In genomic region chr11:96875270-96875669, GRCm38 (mm10) we compare ENCODE assay signal across 9 mouse cellular contexts. TPM values are rescaled to one million over a fixed set of nuclear protein-coding genes. Genes with fewer than 3 reads are reported as not detected.
A peak's percentile ranks its signal among the peaks of the same experiment; 100 is the strongest.
DNase-seq lines count a peak whose midpoint lies in the region; ATAC-seq and TF ChIP-seq lines count a peak whose summit lies in the region.
"Had no signal": no experiment of that assay in that cellular context is flagged by ENCODE, and none has a peak within 500 bp of the region (broad histone marks: within the 10 kb centered on the region; RNA-seq: fewer than 3 reads in every experiment).

No protein-coding gene starts in this region.

- H3K4me3 ChIP-seq in heart, embryonic 14.5 days (ENCODE audit: control insufficient read depth in 1 of 2, insufficient read depth in 1 of 2, low read depth in 1 of 2, low read length in 2 of 2), result peak overlapping the region in 1 of 2 experiments; percentile 40; a peak in 2 of 4 replicates
- H3K4me3 ChIP-seq in heart, adult 2 months, result no peak overlapping the region
- H3K4me3 ChIP-seq in cortical plate, adult 2 months (ENCODE audit: insufficient read depth, low read length), result 0 out of 2 replicates have a peak overlapping the region, but pooled peaks have one; percentile 8
- H3K4me3 ChIP-seq in hindbrain, embryonic 13.5 days, result peak overlapping the region; percentile 28
- no peak overlapping the region for H3K4me3 ChIP-seq in midbrain, embryonic 12.5 days

- no peaks in the 10 kb centered on the region for H3K36me3 ChIP-seq in heart, embryonic 14.5 days (ENCODE audit: control insufficient read depth, insufficient read depth, low read length)
- no peaks in the 10 kb centered on the region for H3K36me3 ChIP-seq in heart, adult 2 months (ENCODE audit: control insufficient read depth, insufficient read depth, low read length)
- no peaks in the 10 kb centered on the region for H3K36me3 ChIP-seq in hindbrain, embryonic 13.5 days
- no peaks in the 10 kb centered on the region for H3K36me3 ChIP-seq in midbrain, embryonic 12.5 days

- no peak for TF ChIP-seq CTCF in heart, adult 2 months (IDR thresholded peaks at IDR 0.05)
- no peak for TF ChIP-seq CTCF in cortical plate, adult 2 months (IDR thresholded peaks at IDR 0.05; ENCODE audit: extremely low read depth, insufficient read depth, low read length)

- intact Hi-C loops in heart, adult 2 months (cut with DNase I), result no loop called here

- no peak overlapping the region for H3K27ac ChIP-seq in heart, embryonic 14.5 days (replicated peaks in 1 of 2; ENCODE audit: control insufficient read depth in 1 of 2, insufficient read depth in 1 of 2, low read depth in 2 of 2, low read length in 2 of 2)
- H3K27ac ChIP-seq in heart, adult 2 months, result no peak overlapping the region
- H3K27ac ChIP-seq in cortical plate, adult 2 months (ENCODE audit: insufficient read depth, low read length), result no peak overlapping the region
- H3K27ac ChIP-seq in hindbrain, embryonic 13.5 days, result peak overlapping the region; percentile 100
- H3K27ac ChIP-seq in midbrain, embryonic 12.5 days (replicated peaks), result peak overlapping the region; percentile 100

- TF ChIP-seq EP300 in heart, adult 2 months (IDR thresholded peaks at IDR 0.05; ENCODE audit: insufficient read depth, low read depth, low read length), result no peak

- no peak for DNase-seq in heart, adult 2 months
- no peak for DNase-seq in adrenal gland, postnatal 14 days
- DNase-seq in retina, postnatal 1 day, result no peak

- H3K9me3 ChIP-seq in heart, embryonic 14.5 days (ENCODE audit: control insufficient read depth, low read length), result no peaks in the 10 kb centered on the region
- no peaks in the 10 kb centered on the region for H3K9me3 ChIP-seq in hindbrain, embryonic 13.5 days
- no peaks in the 10 kb centered on the region for H3K9me3 ChIP-seq in midbrain, embryonic 12.5 days

- no peak overlapping the region for H3K9ac ChIP-seq in heart, embryonic 14.5 days (ENCODE audit: low read length)
- H3K9ac ChIP-seq in heart, adult 2 months (ENCODE audit: low read depth, low read length), result no peak overlapping the region
- peak overlapping the region; percentile 19; the same call in 1 of the 2 replicates for H3K9ac ChIP-seq in hindbrain, embryonic 13.5 days
- 0 out of 2 replicates have a peak overlapping the region, but pooled peaks have one; percentile 25 for H3K9ac ChIP-seq in midbrain, embryonic 12.5 days (replicated peaks)

- no peak for TF ChIP-seq POLR2A in heart, adult 2 months (IDR thresholded peaks at IDR 0.05; ENCODE audit: insufficient read depth, low read depth, low read length)
- TF ChIP-seq POLR2A in cortical plate, adult 2 months (IDR thresholded peaks at IDR 0.05; ENCODE audit: extremely low read depth, insufficient read depth, low read length), result no peak

- 33% methylated on average over 4 of the region's 4 CpGs for WGBS in heart, embryonic 14.5 days
- WGBS in heart, adult 2 months, result 48% methylated on average over 4 of the region's 4 CpGs
- 8% methylated on average over 4 of the region's 4 CpGs for WGBS in hindbrain, embryonic 13.5 days
- WGBS in midbrain, embryonic 12.5 days, result 4% methylated on average over 4 of the region's 4 CpGs

- H3K27me3 ChIP-seq in heart, embryonic 14.5 days (ENCODE audit: control insufficient read depth, insufficient read depth, low read length), result peaks cover 20% of the 10 kb centered on the region
- 0 out of 2 replicates have a peak, but pooled peaks cover 2% of the 10 kb centered on the region for H3K27me3 ChIP-seq in heart, adult 2 months (ENCODE audit: control insufficient read depth, insufficient read depth, low read length)
- no peaks in the 10 kb centered on the region for H3K27me3 ChIP-seq in hindbrain, embryonic 13.5 days
- no peaks in the 10 kb centered on the region for H3K27me3 ChIP-seq in midbrain, embryonic 12.5 days

- peaks cover 8 to 9% of the 10 kb centered on the region in 2 experiments; a peak in 3 of 4 replicates for H3K4me1 ChIP-seq in heart, embryonic 14.5 days (ENCODE audit: control insufficient read depth in 2 of 2, insufficient read depth in 2 of 2, low read length in 2 of 2)
- H3K4me1 ChIP-seq in heart, adult 2 months (ENCODE audit: control insufficient read depth, insufficient read depth, low read length), result no peaks in the 10 kb centered on the region
- H3K4me1 ChIP-seq in cortical plate, adult 2 months (ENCODE audit: control insufficient read depth, insufficient read depth, low read length), result peaks cover 3% of the 10 kb centered on the region
- peaks cover 76% of the 10 kb centered on the region for H3K4me1 ChIP-seq in hindbrain, embryonic 13.5 days (replicated peaks)
- peaks cover 77% of the 10 kb centered on the region for H3K4me1 ChIP-seq in midbrain, embryonic 12.5 days

- no peak for ATAC-seq in heart, embryonic 14.5 days (ENCODE audit: insufficient number of reproducible peaks, insufficient read depth, low FRiP score, low read depth)
- no peak for ATAC-seq in hindbrain, embryonic 13.5 days (ENCODE audit: low FRiP score)
- ATAC-seq in midbrain, embryonic 12.5 days (ENCODE audit: low FRiP score, low read depth), result no peak; the same call in 1 of the 2 replicates
- ATAC-seq in activated CD4-positive, CD25-positive, alpha-beta regulatory T cell, adult 4 months, result no peak

- peak overlapping the region; percentile 83 for H3K4me2 ChIP-seq in heart, embryonic 14.5 days (ENCODE audit: low read length)
- H3K4me2 ChIP-seq in hindbrain, embryonic 13.5 days, result peak overlapping the region; percentile 49
- peak overlapping the region; percentile 39 for H3K4me2 ChIP-seq in midbrain, embryonic 12.5 days (replicated peaks)

- H3K79me2 ChIP-seq in heart, adult 2 months (replicated peaks; ENCODE audit: control insufficient read depth, insufficient read depth, low read length), result no peaks in the 10 kb centered on the region

RNA-seq across cellular contexts. Expression of gene Copz2, which starts 25.6 kb away (rescaled TPM):
- 134 and 141 TPM in 2 replicates for polyA plus RNA-seq in heart, embryonic 14.5 days (2014; fragmentation: Nextera tagmentation; extraction: Ambion mirVana)
- 10 to 100 TPM; 35.0 to 36.9 TPM for total RNA-seq in heart, adult 2 months (2021)
- 55.0 and 76.6 TPM in 2 replicates for polyA plus RNA-seq in heart, adult 2 months (2012; rRNA removed)
- 14.2 and 14.7 TPM in 2 replicates for polyA plus RNA-seq in cortical plate, adult 2 months (2012; rRNA removed)
- polyA plus RNA-seq in hindbrain, embryonic 13.5 days (2015; fragmentation: Nextera tagmentation; extraction: Ambion mirVana), result 27.3 and 31.7 TPM in 2 replicates
- polyA plus RNA-seq in midbrain, embryonic 12.5 days (2016; fragmentation: Nextera tagmentation; extraction: Ambion mirVana), result 36.1 and 43.0 TPM in 2 replicates
- not detected for polyA plus RNA-seq in activated CD4-positive, CD25-positive, alpha-beta regulatory T cell, adult 4 months (2017; shearing (Covaris generic))
- total RNA-seq in adrenal gland, postnatal 14 days (2021), result 39.8 and 43.7 TPM in 2 replicates

RNA-seq across cellular contexts. Expression of gene Cdk5rap3, which starts 41.0 kb away (rescaled TPM):
- polyA plus RNA-seq in heart, embryonic 14.5 days (2014; fragmentation: Nextera tagmentation; extraction: Ambion mirVana), result 44.7 and 50.9 TPM in 2 replicates
- 10 to 100 TPM; 17.4 to 25.2 TPM for total RNA-seq in heart, adult 2 months (2021)
- polyA plus RNA-seq in heart, adult 2 months (2012; rRNA removed), result 13.8 and 17.5 TPM in 2 replicates
- polyA plus RNA-seq in cortical plate, adult 2 months (2012; rRNA removed), result 42.9 and 44.8 TPM in 2 replicates
- polyA plus RNA-seq in hindbrain, embryonic 13.5 days (2015; fragmentation: Nextera tagmentation; extraction: Ambion mirVana), result 92.9 and 100 TPM in 2 replicates
- 107 and 116 TPM in 2 replicates for polyA plus RNA-seq in midbrain, embryonic 12.5 days (2016; fragmentation: Nextera tagmentation; extraction: Ambion mirVana)
- polyA plus RNA-seq in activated CD4-positive, CD25-positive, alpha-beta regulatory T cell, adult 4 months (2017; shearing (Covaris generic)), result 10 to 100 TPM; 86.7 to 92.1 TPM
- total RNA-seq in adrenal gland, postnatal 14 days (2021), result 48.6 and 49.9 TPM in 2 replicates

RNA-seq across cellular contexts. Expression of gene Nfe2l1, which starts 45.5 kb away (rescaled TPM):
- 49.7 and 55.1 TPM in 2 replicates for polyA plus RNA-seq in heart, embryonic 14.5 days (2014; fragmentation: Nextera tagmentation; extraction: Ambion mirVana)
- total RNA-seq in heart, adult 2 months (2021), result 100 to 1,000 TPM; 395 to 436 TPM
- 397 and 529 TPM in 2 replicates for polyA plus RNA-seq in heart, adult 2 months (2012; rRNA removed)
- 202 and 207 TPM in 2 replicates for polyA plus RNA-seq in cortical plate, adult 2 months (2012; rRNA removed)
- polyA plus RNA-seq in hindbrain, embryonic 13.5 days (2015; fragmentation: Nextera tagmentation; extraction: Ambion mirVana), result 69.8 and 72.6 TPM in 2 replicates
- 80.9 and 81.1 TPM in 2 replicates for polyA plus RNA-seq in midbrain, embryonic 12.5 days (2016; fragmentation: Nextera tagmentation; extraction: Ambion mirVana)
- 10 to 100 TPM; 19.7 to 22.1 TPM for polyA plus RNA-seq in activated CD4-positive, CD25-positive, alpha-beta regulatory T cell, adult 4 months (2017; shearing (Covaris generic))
- total RNA-seq in adrenal gland, postnatal 14 days (2021), result 362 and 371 TPM in 2 replicates

RNA-seq across cellular contexts. Expression of gene Prr15l, which starts 52.6 kb away (rescaled TPM):
- 0.53 and 0.54 TPM in 2 replicates for polyA plus RNA-seq in heart, embryonic 14.5 days (2014; fragmentation: Nextera tagmentation; extraction: Ambion mirVana)
- total RNA-seq in heart, adult 2 months (2021), result 1 to 10 TPM in 1 of 2 experiments, under 1 TPM in 1; 0.93 to 2.1 TPM
- polyA plus RNA-seq in heart, adult 2 months (2012; rRNA removed), result 0.70 and 2.5 TPM in 2 replicates
- not detected in 2 replicates for polyA plus RNA-seq in cortical plate, adult 2 months (2012; rRNA removed)
- 0.29 and 0.43 TPM in 2 replicates for polyA plus RNA-seq in hindbrain, embryonic 13.5 days (2015; fragmentation: Nextera tagmentation; extraction: Ambion mirVana)
- 0.55 and 0.68 TPM in 2 replicates for polyA plus RNA-seq in midbrain, embryonic 12.5 days (2016; fragmentation: Nextera tagmentation; extraction: Ambion mirVana)
- polyA plus RNA-seq in activated CD4-positive, CD25-positive, alpha-beta regulatory T cell, adult 4 months (2017; shearing (Covaris generic)), result under 1 TPM in 1 of 2 experiments, not detected in 1; 0.15 TPM
- total RNA-seq in adrenal gland, postnatal 14 days (2021), result 0.37 TPM in 1 of 2 replicates, not detected in the other
- total RNA-seq: left cerebral cortex, postnatal 4 days had no signal

Comparison
In these comparisons a context has a peak if more than half of its experiments do, and no peak if none do; other contexts are left out.
1. H3K27ac ChIP-seq: peak in hindbrain, embryonic 13.5 days (single experiment) and midbrain, embryonic 12.5 days (single experiment); none in heart, embryonic 14.5 days (0 of 2), heart, adult 2 months (single experiment) and cortical plate, adult 2 months (single experiment).
2. H3K4me3 ChIP-seq: peak in cortical plate, adult 2 months (single experiment) and hindbrain, embryonic 13.5 days (single experiment); none in heart, adult 2 months (single experiment) and midbrain, embryonic 12.5 days (single experiment).
3. H3K9ac ChIP-seq: peak in hindbrain, embryonic 13.5 days (single experiment) and midbrain, embryonic 12.5 days (single experiment); none in heart, embryonic 14.5 days (single experiment) and heart, adult 2 months (single experiment).
4. RNA of gene Copz2, which starts 25.6 kb away (polyA plus RNA-seq): 134 to 141 TPM in heart, embryonic 14.5 days, 55.0 to 76.6 TPM in heart, adult 2 months, 36.1 to 43.0 TPM in midbrain, embryonic 12.5 days, 27.3 to 31.7 TPM in hindbrain, embryonic 13.5 days and 14.2 to 14.7 TPM in cortical plate, adult 2 months; not detected in activated CD4-positive, CD25-positive, alpha-beta regulatory T cell, adult 4 months; every median in the first group is over 10 times any median in the second.
5. Peak in every context shown above with its lines, with median percentiles within 50 percentile points of each other: H3K4me2 ChIP-seq.